Mouse (Mus musculus) retina, adult 2 months (tissue): Measurements from ENCODE around the gene Lima1.

Source experiments
- DNase-seq: peaks from one replicate; pipeline ENCODE4 v3.0.0-alpha.2; 2012; ENCODE audit warnings: low read depth, low spot score

The Lima1 gene

GRCm38 (mm10) chr15:99736675-99737074, 138.6 kb downstream of the Lima1 start:
- no peak for DNase-seq

- DNase-seq, result no peak
Measured at GRCm38 (mm10) chr15:99735631-99736030, 139.6 kb downstream of the Lima1 start.

- DNase-seq, result no peak
Measured at GRCm38 (mm10) chr15:99733186-99733585, 142.1 kb downstream of the Lima1 start.

- no peak for DNase-seq
Measured at GRCm38 (mm10) chr15:99731678-99732077, 143.6 kb downstream of the Lima1 start.

- no peak for DNase-seq
Measured at GRCm38 (mm10) chr15:99731167-99731566, 144.1 kb downstream of the Lima1 start.

- DNase-seq, result no peak
Measured at GRCm38 (mm10) chr15:99729056-99729783, 146.0 kb downstream of the Lima1 start.
